Comparison of ENCODE assay signal across 10 mouse cellular contexts in the genomic region with DNA sequence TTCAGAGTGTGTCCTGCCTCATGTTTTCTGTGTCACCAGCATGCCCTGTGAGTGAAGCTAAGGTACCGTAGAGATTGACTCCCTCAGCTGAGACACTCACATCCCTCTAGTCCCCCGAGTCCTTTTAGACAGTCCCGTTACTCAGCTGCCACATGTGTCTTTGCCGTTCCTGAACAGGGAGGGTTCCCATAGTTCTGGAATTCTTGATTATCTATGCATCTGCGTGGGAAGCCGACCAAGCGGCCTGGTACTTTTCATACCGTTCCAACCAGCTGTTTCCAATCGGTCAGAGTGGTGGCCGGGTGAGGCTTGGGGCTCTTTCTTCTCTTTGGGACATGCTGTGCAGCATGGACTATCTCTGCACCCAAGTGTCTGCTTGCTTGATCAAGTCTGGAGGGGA.
DNase-seq lines count a peak whose midpoint lies in the region; ATAC-seq and TF ChIP-seq lines count a peak whose summit lies in the region.
"Had no signal": no experiment of that assay in that cellular context is flagged by ENCODE, and none has a peak within 500 bp of the region (broad histone marks: within the 10 kb centered on the region; RNA-seq: fewer than 3 reads in every experiment).

No protein-coding gene starts in this region.

- H3K9ac ChIP-seq in heart, embryonic 13.5 days, result no peak overlapping the region
- H3K9ac ChIP-seq in heart, embryonic 11.5 days (ENCODE audit: low read depth, low read length), result no peak overlapping the region
- no peak overlapping the region for H3K9ac ChIP-seq in lung, embryonic 14.5 days
- H3K9ac ChIP-seq in stomach, embryonic 15.5 days, result no peak overlapping the region
- H3K9ac ChIP-seq in forebrain, embryonic 11.5 days (ENCODE audit: low read length), result no peak overlapping the region
- H3K9ac ChIP-seq: forebrain, embryonic 12.5 days had no signal

- TF ChIP-seq CTCF in lung, embryonic 14.5 days (IDR thresholded peaks at IDR 0.05; ENCODE audit: low read depth), result no peak
- TF ChIP-seq CTCF in embryonic fibroblast, embryonic 13.5 days (IDR thresholded peaks at IDR 0.05; ENCODE audit: borderline replicate concordance, insufficient read depth, low read length), result no peak
- no peak for TF ChIP-seq CTCF in left cerebral cortex, adult 2 months (IDR thresholded peaks at IDR 0.05)

- H3K27me3 ChIP-seq in heart, embryonic 13.5 days (replicated peaks), result no peaks in the 10 kb centered on the region
- no peaks in the 10 kb centered on the region for H3K27me3 ChIP-seq in heart, embryonic 11.5 days (ENCODE audit: control insufficient read depth, insufficient read depth, low read length)
- H3K27me3 ChIP-seq in lung, embryonic 14.5 days (ENCODE audit: insufficient read depth, low read length), result no peaks in the 10 kb centered on the region
- 0 out of 2 replicates have a peak, but pooled peaks cover 3% of the 10 kb centered on the region for H3K27me3 ChIP-seq in stomach, embryonic 15.5 days (replicated peaks)
- no peaks in the 10 kb centered on the region for H3K27me3 ChIP-seq in forebrain, embryonic 11.5 days (ENCODE audit: control insufficient read depth, insufficient read depth, low read length)
- H3K27me3 ChIP-seq: forebrain, embryonic 12.5 days had no signal

- peaks cover 35% of the 10 kb centered on the region for H3K4me1 ChIP-seq in heart, embryonic 13.5 days
- H3K4me1 ChIP-seq in heart, embryonic 11.5 days (ENCODE audit: control insufficient read depth, insufficient read depth, low read length), result peaks cover 2% of the 10 kb centered on the region; the same call in 1 of the 2 replicates
- peaks cover 14% of the 10 kb centered on the region for H3K4me1 ChIP-seq in lung, embryonic 14.5 days (ENCODE audit: insufficient read depth)
- peaks cover 18% of the 10 kb centered on the region for H3K4me1 ChIP-seq in embryonic fibroblast, embryonic 13.5 days (ENCODE audit: control insufficient read depth, insufficient read depth, low read length)
- H3K4me1 ChIP-seq in stomach, embryonic 15.5 days, result 0 out of 2 replicates have a peak, but pooled peaks cover 10% of the 10 kb centered on the region
- H3K4me1 ChIP-seq in forebrain, embryonic 11.5 days (replicated peaks; ENCODE audit: control insufficient read depth, insufficient read depth, low read length), result no peaks in the 10 kb centered on the region

- DNase-seq in lung, embryonic 14.5 days, result no peak
- no peak for DNase-seq in lung, adult 18-20 months
- DNase-seq in left cerebral cortex, adult 2 months (ENCODE audit: extremely low spot score in 1 of 2, low spot score in 2 of 2), result no peak
- no peak for DNase-seq in forebrain, embryonic 11.5 days (ENCODE audit: low spot score)

- WGBS in heart, embryonic 13.5 days, result 58% methylated on average over 10 of the region's 10 CpGs
- 62% methylated on average over 10 of the region's 10 CpGs for WGBS in heart, embryonic 11.5 days (ENCODE audit: insufficient replicate concordance)
- 56% methylated on average over 10 of the region's 10 CpGs for WGBS in lung, embryonic 14.5 days
- 64% methylated on average over 10 of the region's 10 CpGs for WGBS in stomach, embryonic 15.5 days
- 83% methylated on average over 10 of the region's 10 CpGs for WGBS in forebrain, embryonic 11.5 days

- H3K4me2 ChIP-seq in heart, embryonic 13.5 days, result peak overlapping the region; percentile 26
- H3K4me2 ChIP-seq in heart, embryonic 11.5 days, result no peak overlapping the region
- no peak overlapping the region for H3K4me2 ChIP-seq in lung, embryonic 14.5 days
- no peak overlapping the region for H3K4me2 ChIP-seq in stomach, embryonic 15.5 days
- no peak overlapping the region for H3K4me2 ChIP-seq in forebrain, embryonic 11.5 days (ENCODE audit: low read depth, low read length, severe bottlenecking)
- H3K4me2 ChIP-seq: forebrain, embryonic 12.5 days had no signal

- H3K9me3 ChIP-seq in heart, embryonic 13.5 days, result no peaks in the 10 kb centered on the region
- H3K9me3 ChIP-seq in heart, embryonic 11.5 days (replicated peaks; ENCODE audit: control insufficient read depth, low read length), result no peaks in the 10 kb centered on the region
- H3K9me3 ChIP-seq in lung, embryonic 14.5 days (ENCODE audit: low read depth, low read length), result no peaks in the 10 kb centered on the region
- H3K9me3 ChIP-seq in stomach, embryonic 15.5 days, result no peaks in the 10 kb centered on the region
- no peaks in the 10 kb centered on the region for H3K9me3 ChIP-seq in forebrain, embryonic 11.5 days (ENCODE audit: control insufficient read depth, low read length)
- H3K9me3 ChIP-seq: forebrain, embryonic 12.5 days had no signal

- no peaks in the 10 kb centered on the region for H3K36me3 ChIP-seq in heart, embryonic 13.5 days
- no peaks in the 10 kb centered on the region for H3K36me3 ChIP-seq in heart, embryonic 11.5 days (ENCODE audit: control insufficient read depth, insufficient read depth, low read length)
- no peaks in the 10 kb centered on the region for H3K36me3 ChIP-seq in lung, embryonic 14.5 days (ENCODE audit: insufficient read depth)
- H3K36me3 ChIP-seq in stomach, embryonic 15.5 days, result no peaks in the 10 kb centered on the region
- no peaks in the 10 kb centered on the region for H3K36me3 ChIP-seq in forebrain, embryonic 11.5 days (ENCODE audit: control insufficient read depth, insufficient read depth, low read length)
- H3K36me3 ChIP-seq: forebrain, embryonic 12.5 days had no signal

- no peak for TF ChIP-seq POLR2A in embryonic fibroblast, embryonic 13.5 days (IDR thresholded peaks at IDR 0.05; ENCODE audit: low read depth, low read length)

- peak overlapping the region; percentile 58 for H3K27ac ChIP-seq in heart, embryonic 13.5 days (replicated peaks)
- no peak overlapping the region for H3K27ac ChIP-seq in heart, embryonic 11.5 days (ENCODE audit: low read depth, low read length)
- H3K27ac ChIP-seq in lung, embryonic 14.5 days (ENCODE audit: low read depth), result peak overlapping the region; percentile 50; the same call in 1 of the 2 replicates
- peak overlapping the region; percentile 90 for H3K27ac ChIP-seq in embryonic fibroblast, embryonic 13.5 days (ENCODE audit: insufficient read depth, low read length)
- H3K27ac ChIP-seq in stomach, embryonic 15.5 days, result no peak overlapping the region
- H3K27ac ChIP-seq in left cerebral cortex, adult 2 months, result no peak overlapping the region
- no peak overlapping the region for H3K27ac ChIP-seq in forebrain, embryonic 11.5 days (ENCODE audit: low read depth, low read length)
- H3K27ac ChIP-seq: forebrain, embryonic 12.5 days had no signal

- H3K4me3 ChIP-seq in heart, embryonic 13.5 days, result no peak overlapping the region
- no peak overlapping the region for H3K4me3 ChIP-seq in heart, embryonic 11.5 days (ENCODE audit: low read depth, low read length)
- H3K4me3 ChIP-seq in lung, embryonic 14.5 days (ENCODE audit: low read depth, low read length), result no peak overlapping the region
- no peak overlapping the region for H3K4me3 ChIP-seq in embryonic fibroblast, embryonic 13.5 days (ENCODE audit: insufficient read depth, low read length)
- no peak overlapping the region for H3K4me3 ChIP-seq in stomach, embryonic 15.5 days (replicated peaks)
- no peak overlapping the region for H3K4me3 ChIP-seq in left cerebral cortex, adult 2 months
- H3K4me3 ChIP-seq in forebrain, embryonic 11.5 days (ENCODE audit: low read depth, low read length), result no peak overlapping the region
- H3K4me3 ChIP-seq: forebrain, embryonic 12.5 days had no signal

- intact Hi-C loops in left cerebral cortex, adult 2 months (cut with DNase I), result no loop called here

- ATAC-seq in heart, embryonic 13.5 days (ENCODE audit: extremely low read depth, insufficient number of reproducible peaks, low FRiP score, low TSS enrichment), result no peak
- ATAC-seq in heart, embryonic 11.5 days (replicated peaks; ENCODE audit: insufficient number of reproducible peaks, low FRiP score, low TSS enrichment), result no peak
- ATAC-seq in lung, embryonic 14.5 days (ENCODE audit: insufficient read depth), result peak; percentile 2; the same call in 1 of the 2 replicates
- peak; percentile 1; the same call in 1 of the 2 replicates for ATAC-seq in stomach, embryonic 15.5 days (ENCODE audit: insufficient read depth, low FRiP score, low read depth)
- ATAC-seq in forebrain, embryonic 11.5 days (replicated peaks; ENCODE audit: low FRiP score), result no peak
- ATAC-seq: midbrain, embryonic 16.5 days had no signal

Comparison
In these comparisons a context has a peak if more than half of its experiments do, and no peak if none do; other contexts are left out.
1. H3K27ac ChIP-seq: peak in heart, embryonic 13.5 days (single experiment), lung, embryonic 14.5 days (single experiment) and embryonic fibroblast, embryonic 13.5 days (single experiment); none in heart, embryonic 11.5 days (single experiment), stomach, embryonic 15.5 days (single experiment), left cerebral cortex, adult 2 months (single experiment) and forebrain, embryonic 11.5 days (single experiment).
2. ATAC-seq: peak in lung, embryonic 14.5 days (single experiment) and stomach, embryonic 15.5 days (single experiment); none in heart, embryonic 13.5 days (single experiment), heart, embryonic 11.5 days (single experiment) and forebrain, embryonic 11.5 days (single experiment).